Mouse (Mus musculus): Measurements from ENCODE around the gene Cd93.

DNA sequence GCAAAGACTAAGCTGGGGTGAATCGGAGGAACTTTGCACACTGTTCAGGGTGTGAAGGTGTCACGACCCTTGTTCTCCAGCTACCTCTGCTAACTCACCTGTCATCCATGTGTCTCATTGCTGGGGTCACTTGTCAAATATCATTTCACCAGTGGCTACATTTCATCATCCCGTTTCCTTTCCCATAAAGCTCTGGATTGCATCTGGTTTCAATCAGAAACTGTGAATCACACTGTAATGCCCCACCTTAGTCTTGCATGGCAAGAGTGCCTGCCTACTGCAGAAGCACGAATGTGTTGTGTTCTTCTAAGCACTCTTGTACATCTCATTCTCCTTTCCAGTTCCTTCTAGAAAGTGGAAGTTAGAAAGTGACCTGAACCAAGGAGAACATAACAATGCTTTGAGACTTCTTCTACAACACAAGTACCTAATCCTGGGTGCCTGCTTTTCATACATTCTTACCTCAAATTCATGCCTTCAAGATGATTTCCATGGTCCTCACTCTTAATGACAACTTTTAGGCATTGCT is 10.7 kb upstream of the Cd93 start:
- no peak for TF ChIP-seq CTCF (IDR thresholded peaks at IDR 0.05 in 2 of 3, conservative IDR thresholded peaks at IDR 0.05 in 1 of 3; ENCODE audit: control insufficient read depth in 1 of 3, insufficient read depth in 1 of 3, low read depth in 2 of 3, low read length in 3 of 3, poor library complexity in 1 of 3, severe bottlenecking in 1 of 3)
- TF ChIP-seq POLR2A (IDR thresholded peaks at IDR 0.05; ENCODE audit: control insufficient read depth in 1 of 2, insufficient read depth in 1 of 2, low read depth in 1 of 2, low read length in 2 of 2, poor library complexity in 1 of 2) = no peak
- no peak for TF ChIP-seq RCOR1 (IDR thresholded peaks at IDR 0.05; ENCODE audit: low read depth, low read length)
- no peak for TF ChIP-seq TAL1 (IDR thresholded peaks at IDR 0.05; ENCODE audit: low read length)
- TF ChIP-seq MXI1 (IDR thresholded peaks at IDR 0.05; ENCODE audit: low read depth, low read length) = no peak
- TF ChIP-seq TBP (IDR thresholded peaks at IDR 0.05; ENCODE audit: low read depth, low read length) = no peak
- no peak for TF ChIP-seq MYB (IDR thresholded peaks at IDR 0.05; ENCODE audit: low read depth, low read length)
- no peak for TF ChIP-seq HCFC1 (IDR thresholded peaks at IDR 0.05; ENCODE audit: low read depth, low read length)
- TF ChIP-seq ETS1 (IDR thresholded peaks at IDR 0.05; ENCODE audit: low read depth, low read length) = no peak
- TF ChIP-seq EP300 (IDR thresholded peaks at IDR 0.05; ENCODE audit: low read depth in 1 of 2, low read length in 2 of 2) = no peak
- TF ChIP-seq MAFK (IDR thresholded peaks at IDR 0.05; ENCODE audit: borderline replicate concordance, low read depth, low read length) = no peak
- TF ChIP-seq TCF12 (IDR thresholded peaks at IDR 0.05; ENCODE audit: low read depth, low read length) = no peak
